ENCODE assay signal across 8 mouse cellular contexts in the genomic region with DNA sequence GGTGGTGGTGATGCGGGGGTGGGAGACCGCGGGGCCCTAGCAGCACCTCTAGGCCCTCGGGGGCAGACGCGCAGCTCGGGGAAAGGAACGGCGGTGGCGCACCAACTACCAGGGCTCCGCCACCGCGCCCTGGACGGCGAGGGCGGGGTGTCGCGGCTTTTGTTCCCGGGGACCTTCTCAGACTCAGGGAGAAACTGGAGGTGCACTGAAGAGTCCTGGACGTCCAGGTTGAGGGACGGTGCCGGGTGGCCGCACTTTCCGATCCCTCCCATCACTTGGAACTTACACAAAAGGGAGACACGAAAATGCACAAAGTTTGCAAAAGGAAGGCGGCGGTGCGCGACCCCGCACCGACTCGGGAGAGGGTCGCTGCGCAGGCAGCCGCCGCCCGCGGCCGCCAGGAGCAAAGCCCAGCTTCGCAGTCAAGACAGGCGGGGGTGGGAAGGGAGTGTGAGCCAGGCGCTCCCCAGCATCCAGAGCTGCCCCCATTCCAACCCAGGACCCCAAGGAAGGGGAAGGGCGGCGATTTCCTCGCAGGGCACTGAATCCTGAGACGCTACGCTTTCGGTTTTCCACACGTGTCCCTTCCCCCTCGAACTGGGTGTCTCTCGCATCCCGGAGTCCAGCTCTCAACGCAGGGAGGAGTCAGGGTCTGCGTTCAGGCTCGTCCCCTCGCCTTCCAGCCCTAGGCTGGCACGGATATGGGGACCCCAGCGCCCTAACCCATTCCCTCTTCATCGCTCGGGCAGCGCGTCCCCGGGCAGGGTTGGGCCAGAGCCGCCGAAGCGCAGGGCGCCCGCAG. TPM values are rescaled to one million over a fixed set of nuclear protein-coding genes. Genes with fewer than 3 reads are reported as not detected.
DNase-seq lines count a peak whose midpoint lies in the region; ATAC-seq and TF ChIP-seq lines count a peak whose summit lies in the region.

No protein-coding gene starts in this region.

- peak; percentile 71 for ATAC-seq in embryonic facial prominence, embryonic 15.5 days (ENCODE audit: insufficient number of reproducible peaks, low FRiP score, low TSS enrichment, low read depth)
- ATAC-seq in heart, embryonic 13.5 days (ENCODE audit: extremely low read depth, insufficient number of reproducible peaks, low FRiP score, low TSS enrichment): peak; percentile 45; the same call in 1 of the 2 replicates
- ATAC-seq in kidney, postnatal 0 days (replicated peaks; ENCODE audit: low FRiP score, low read depth): peak; percentile 38
- peak; percentile 48; the same call in 1 of the 2 replicates for ATAC-seq in liver, embryonic 14.5 days (ENCODE audit: insufficient read depth)

- peak overlapping the region; percentile 94 for H3K27ac ChIP-seq in embryonic facial prominence, embryonic 15.5 days (replicated peaks)
- H3K27ac ChIP-seq in heart, embryonic 13.5 days (replicated peaks): peak overlapping the region; percentile 92
- H3K27ac ChIP-seq in kidney, postnatal 0 days: peak overlapping the region; percentile 92
- H3K27ac ChIP-seq in liver, embryonic 14.5 days: no peak overlapping the region

- H3K9me3 ChIP-seq in embryonic facial prominence, embryonic 15.5 days (replicated peaks): no peaks in the 10 kb centered on the region
- no peaks in the 10 kb centered on the region for H3K9me3 ChIP-seq in heart, embryonic 13.5 days
- no peaks in the 10 kb centered on the region for H3K9me3 ChIP-seq in kidney, postnatal 0 days (replicated peaks; ENCODE audit: low read length)
- H3K9me3 ChIP-seq in liver, embryonic 14.5 days (ENCODE audit: control insufficient read depth, low read length): no peaks in the 10 kb centered on the region

- TF ChIP-seq EP300 in liver, embryonic 14.5 days (IDR thresholded peaks at IDR 0.05; ENCODE audit: low read depth): no peak

- peak; percentile 27 for DNase-seq in CD4-positive helper T cell, adult 2 months (ENCODE audit: low read depth, low spot score)
- peak; percentile 79 to 82 for DNase-seq in adrenal gland, postnatal 36 days
- DNase-seq in kidney, postnatal 0 days (ENCODE audit: low spot score): peak; percentile 68
- DNase-seq in liver, embryonic 14.5 days (ENCODE audit: low read depth in 3 of 3, low spot score in 3 of 3): no peak
- peak; percentile 82 for DNase-seq in neural tube, embryonic 10.5 days (ENCODE audit: extremely low spot score, low spot score)
- DNase-seq in testis, postnatal 10 days (ENCODE audit: low spot score): peak; percentile 70

- peak overlapping the region; percentile 58 for H3K4me2 ChIP-seq in embryonic facial prominence, embryonic 15.5 days (replicated peaks)
- peak overlapping the region; percentile 71 for H3K4me2 ChIP-seq in heart, embryonic 13.5 days
- peak overlapping the region; percentile 82 for H3K4me2 ChIP-seq in kidney, postnatal 0 days (ENCODE audit: low read length)
- H3K4me2 ChIP-seq in liver, embryonic 14.5 days (ENCODE audit: low read depth): peak overlapping the region; percentile 78

- no peaks in the 10 kb centered on the region for H3K27me3 ChIP-seq in embryonic facial prominence, embryonic 15.5 days
- no peaks in the 10 kb centered on the region for H3K27me3 ChIP-seq in heart, embryonic 13.5 days (replicated peaks)
- H3K27me3 ChIP-seq in kidney, postnatal 0 days (ENCODE audit: insufficient read depth, low read length): no peaks in the 10 kb centered on the region
- H3K27me3 ChIP-seq in liver, embryonic 14.5 days (ENCODE audit: control insufficient read depth, insufficient read depth, low read length): peaks cover 17% of the 10 kb centered on the region

- WGBS in embryonic facial prominence, embryonic 15.5 days: under 1% methylated on average over 68 of the region's 68 CpGs
- WGBS in heart, embryonic 13.5 days: under 1% methylated on average over 68 of the region's 68 CpGs
- WGBS in kidney, postnatal 0 days: under 1% methylated on average over 68 of the region's 68 CpGs
- under 1% methylated on average over 68 of the region's 68 CpGs for WGBS in liver, embryonic 14.5 days (ENCODE audit: insufficient replicate concordance)

- peak overlapping the region; percentile 85 for H3K4me3 ChIP-seq in embryonic facial prominence, embryonic 15.5 days (replicated peaks)
- H3K4me3 ChIP-seq in heart, embryonic 13.5 days: peak overlapping the region; percentile 85
- peak overlapping the region; percentile 87 for H3K4me3 ChIP-seq in kidney, postnatal 0 days (replicated peaks; ENCODE audit: low read depth, low read length)
- H3K4me3 ChIP-seq in liver, embryonic 14.5 days (ENCODE audit: insufficient read depth in 1 of 2, low read depth in 2 of 2, low read length in 2 of 2): peak overlapping the region; percentile 72 to 74

- TF ChIP-seq CTCF in kidney, postnatal 0 days (IDR thresholded peaks at IDR 0.05; ENCODE audit: low read depth): no peak
- no peak for TF ChIP-seq CTCF in liver, embryonic 14.5 days (IDR thresholded peaks at IDR 0.05; ENCODE audit: low read depth)

- H3K9ac ChIP-seq in embryonic facial prominence, embryonic 15.5 days: peak overlapping the region; percentile 80
- H3K9ac ChIP-seq in heart, embryonic 13.5 days: peak overlapping the region; percentile 96
- peak overlapping the region; percentile 94 for H3K9ac ChIP-seq in kidney, postnatal 0 days (ENCODE audit: low read depth, low read length)
- H3K9ac ChIP-seq in liver, embryonic 14.5 days (replicated peaks): peak overlapping the region; percentile 49

- peaks cover 25% of the 10 kb centered on the region for H3K4me1 ChIP-seq in embryonic facial prominence, embryonic 15.5 days
- H3K4me1 ChIP-seq in heart, embryonic 13.5 days: peaks cover 45% of the 10 kb centered on the region
- peaks cover 21% of the 10 kb centered on the region for H3K4me1 ChIP-seq in kidney, postnatal 0 days (replicated peaks; ENCODE audit: insufficient read depth, low read length)
- peaks cover 0 to 3% of the 10 kb centered on the region in 2 experiments; a peak in 2 of 4 replicates for H3K4me1 ChIP-seq in liver, embryonic 14.5 days (replicated peaks; ENCODE audit: control insufficient read depth in 2 of 2, insufficient read depth in 2 of 2, low read length in 1 of 2)

- H3K36me3 ChIP-seq in embryonic facial prominence, embryonic 15.5 days: no peaks in the 10 kb centered on the region
- peaks cover 14% of the 10 kb centered on the region for H3K36me3 ChIP-seq in heart, embryonic 13.5 days
- H3K36me3 ChIP-seq in kidney, postnatal 0 days (ENCODE audit: insufficient read depth, low read length): no peaks in the 10 kb centered on the region
- H3K36me3 ChIP-seq in liver, embryonic 14.5 days (replicated peaks; ENCODE audit: control insufficient read depth, insufficient read depth, low read depth): no peaks in the 10 kb centered on the region

RNA-seq across cellular contexts. Expression of gene App, which starts 0.8 kb away (rescaled TPM):
- 100 to 1,000 TPM; 345 to 351 TPM for total RNA-seq in adrenal gland, postnatal 36 days (2021)
- 233 and 261 TPM in 2 replicates for polyA plus RNA-seq in embryonic facial prominence, embryonic 15.5 days (2015; fragmentation: Nextera tagmentation; extraction: Ambion mirVana)
- polyA plus RNA-seq in heart, embryonic 13.5 days (2015; fragmentation: Nextera tagmentation; extraction: Ambion mirVana): 165 and 166 TPM in 2 replicates
- 360 and 361 TPM in 2 replicates for polyA plus RNA-seq in kidney, postnatal 0 days (2015; fragmentation: Nextera tagmentation; extraction: Ambion mirVana)
- 10.5 and 16.9 TPM in 2 replicates for polyA plus RNA-seq in liver, embryonic 14.5 days (2012; rRNA removed)
- polyA plus RNA-seq in liver, embryonic 14.5 days (2014; fragmentation: Nextera tagmentation; extraction: Ambion mirVana): 11.6 and 11.9 TPM in 2 replicates

Comparison
In these comparisons a context has a peak if more than half of its experiments do, and no peak if none do; other contexts are left out.
1. DNase-seq: peak in CD4-positive helper T cell, adult 2 months (single experiment), adrenal gland, postnatal 36 days (2 of 2), kidney, postnatal 0 days (single experiment), neural tube, embryonic 10.5 days (single experiment) and testis, postnatal 10 days (single experiment); none in liver, embryonic 14.5 days (0 of 3).
2. Peak in every context shown above with its lines, with median percentiles within 50 percentile points of each other: ATAC-seq, H3K4me2 ChIP-seq, H3K4me3 ChIP-seq and H3K9ac ChIP-seq.